ENCODE assay signal across 15 mouse cellular contexts in genomic region chr16:57159835-57160234, GRCm38 (mm10).
"Had no signal": no experiment of that assay in that cellular context is flagged by ENCODE, and none has a peak within 500 bp of the region (broad histone marks: within the 10 kb centered on the region; RNA-seq: fewer than 3 reads in every experiment).

No protein-coding gene starts in this region.

- H3K9me3 ChIP-seq: limb, embryonic 12.5 days; lung, embryonic 15.5 days; midbrain, embryonic 10.5 days had no signal

- H3K4me2 ChIP-seq: limb, embryonic 12.5 days; lung, embryonic 15.5 days had no signal

- H3K4me3 ChIP-seq: limb, embryonic 12.5 days; lung, embryonic 15.5 days; midbrain, embryonic 10.5 days had no signal

- H3K27ac ChIP-seq: kidney, postnatal 0 days; limb, embryonic 12.5 days; liver, embryonic 14.5 days; lung, embryonic 15.5 days; midbrain, embryonic 10.5 days had no signal

- H3K27me3 ChIP-seq: limb, embryonic 12.5 days; lung, embryonic 15.5 days had no signal

- H3K4me1 ChIP-seq: limb, embryonic 12.5 days; lung, embryonic 15.5 days; midbrain, embryonic 10.5 days had no signal

- DNase-seq: kidney, adult 9 months; kidney, postnatal 36 days; layer of hippocampus, adult 9-11 months; layer of hippocampus, postnatal 36 days; liver; midbrain, embryonic 14.5 days; spleen, adult 18-20 months; thymus, adult 18-20 months; thymus, postnatal 14 days had no signal

- ATAC-seq: intestine, embryonic 16.5 days had no signal

- H3K9ac ChIP-seq: limb, embryonic 12.5 days; liver, embryonic 14.5 days; lung, embryonic 15.5 days had no signal
